Comparison of ENCODE assay signal across 8 mouse cellular contexts in the genomic region with DNA sequence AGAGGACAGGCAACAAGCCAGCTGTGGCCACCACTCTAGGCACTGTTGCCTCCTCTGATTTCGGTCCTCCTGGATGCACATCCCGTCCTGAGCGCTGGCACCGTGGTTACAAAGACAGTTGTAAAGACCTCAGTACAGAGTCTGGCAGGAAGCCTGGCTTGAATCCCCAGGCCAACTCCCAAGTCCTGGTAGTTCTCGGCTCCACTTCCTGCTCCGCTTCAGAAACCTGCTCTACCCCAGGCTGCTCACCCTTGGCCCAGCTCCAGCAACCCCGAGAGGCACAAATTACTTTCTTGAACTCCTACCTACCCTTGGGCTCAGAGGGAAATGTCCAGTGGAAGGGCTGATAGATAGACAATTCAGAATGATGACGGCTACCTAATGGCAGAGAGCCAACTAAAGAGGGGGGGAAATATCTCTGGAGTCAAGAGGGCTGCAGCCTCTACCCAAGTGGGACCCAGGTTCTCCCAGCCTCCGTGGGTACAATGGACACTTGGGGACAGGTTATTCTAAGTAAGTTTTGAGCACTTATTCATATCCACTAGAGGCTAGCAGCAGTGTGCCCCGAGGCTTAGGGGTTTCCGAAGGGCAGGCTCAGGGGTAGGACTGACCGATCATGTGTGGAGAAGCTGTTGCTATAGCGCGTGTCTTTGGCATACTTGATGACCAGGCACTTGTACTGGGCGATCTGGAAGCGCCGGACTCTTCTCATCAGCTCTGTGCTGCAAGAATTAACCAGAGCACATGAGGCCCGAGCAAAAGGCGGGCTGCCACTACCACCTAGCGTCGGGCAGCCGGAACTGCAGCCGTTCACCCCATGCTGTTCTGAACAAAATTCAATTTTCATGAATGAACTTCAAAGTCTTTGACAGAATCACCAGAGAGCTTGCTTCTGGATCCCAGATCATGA. TPM values are rescaled to one million over a fixed set of nuclear protein-coding genes. Genes with fewer than 3 reads are reported as not detected.
DNase-seq lines count a peak whose midpoint lies in the region; ATAC-seq and TF ChIP-seq lines count a peak whose summit lies in the region.

No protein-coding gene starts in this region.

- no peaks in the 10 kb centered on the region for H3K9me3 ChIP-seq in hindbrain, postnatal 0 days (ENCODE audit: low read length)
- no peaks in the 10 kb centered on the region for H3K9me3 ChIP-seq in megakaryocyte, embryonic 14.5 days

- peak overlapping the region; percentile 62 for H3K4me3 ChIP-seq in gastrocnemius, adult 2 months
- peak overlapping the region; percentile 39; the same call in 1 of the 2 replicates for H3K4me3 ChIP-seq in hindbrain, postnatal 0 days (ENCODE audit: low read length)
- H3K4me3 ChIP-seq in megakaryocyte, embryonic 14.5 days (replicated peaks): peak overlapping the region; percentile 90

- peak; percentile 87 for DNase-seq in ZHBTc4 (ENCODE audit: low read depth, low spot score)
- peak; percentile 88 for DNase-seq in gastrocnemius, adult 2 months
- peak; percentile 90 for DNase-seq in hindbrain, postnatal 0 days (ENCODE audit: low spot score)
- peak; percentile 42 to 84 for DNase-seq in left cerebral cortex, adult 9 months (ENCODE audit: low spot score in 2 of 2)
- peak; percentile 84 to 88 for DNase-seq in right cerebral cortex, postnatal 10 days (ENCODE audit: low spot score in 2 of 2)
- DNase-seq in urinary bladder, postnatal 4 days (ENCODE audit: low spot score in 2 of 2): peak; percentile 73 to 83

- H3K36me3 ChIP-seq in hindbrain, postnatal 0 days (ENCODE audit: insufficient read depth, low read length): no peaks in the 10 kb centered on the region
- peaks cover 45% of the 10 kb centered on the region for H3K36me3 ChIP-seq in megakaryocyte, embryonic 14.5 days (replicated peaks; ENCODE audit: low read length)

- H3K27me3 ChIP-seq in hindbrain, postnatal 0 days (ENCODE audit: insufficient read depth, low read length): no peaks in the 10 kb centered on the region
- H3K27me3 ChIP-seq in megakaryocyte, embryonic 14.5 days (replicated peaks): peaks cover 26% of the 10 kb centered on the region

- H3K4me1 ChIP-seq in hindbrain, postnatal 0 days (ENCODE audit: insufficient read depth, low read length): peaks cover 13% of the 10 kb centered on the region
- H3K4me1 ChIP-seq in megakaryocyte, embryonic 14.5 days: peaks cover 76% of the 10 kb centered on the region

- H3K4me2 ChIP-seq in hindbrain, postnatal 0 days (ENCODE audit: low read depth, low read length): peak overlapping the region; percentile 60

- peak overlapping the region; percentile 97 for H3K27ac ChIP-seq in gastrocnemius, adult 2 months
- no peak overlapping the region for H3K27ac ChIP-seq in hindbrain, postnatal 0 days

- no peak overlapping the region for H3K9ac ChIP-seq in hindbrain, postnatal 0 days (replicated peaks; ENCODE audit: low read length)

- 11% methylated on average over 23 of the region's 23 CpGs for WGBS in hindbrain, postnatal 0 days

- TF ChIP-seq CTCF in gastrocnemius, adult 2 months (IDR thresholded peaks at IDR 0.05): peak; percentile 95
- TF ChIP-seq CTCF in hindbrain, postnatal 0 days (IDR thresholded peaks at IDR 0.05; ENCODE audit: low read depth): peak; percentile 96

- ATAC-seq in common myeloid progenitor, adult 5-6 weeks (replicated peaks; ENCODE audit: low read depth, poor library complexity, severe bottlenecking): peak; percentile 44
- ATAC-seq in hindbrain, postnatal 0 days: peak; percentile 87

- intact Hi-C loops in gastrocnemius, adult 2 months (cut with DNase I): loop anchor here (1.0 to 2.0 kb wide), 3 partner anchors 34 to 439 kb away; no protein-coding TSS in a partner anchor

RNA-seq across cellular contexts. Expression of a gene that starts 1.4 kb away (rescaled TPM):
- total RNA-seq in common myeloid progenitor, adult 5-6 weeks (2017): 0.27 TPM in 1 of 2 replicates, not detected in the other
- total RNA-seq in gastrocnemius, adult 2 months (2021): 1 to 10 TPM; 3.1 to 3.3 TPM
- total RNA-seq in hindbrain, postnatal 0 days (2014; rRNA removed): 4.8 and 7.5 TPM in 2 replicates
- 7.9 and 9.0 TPM in 2 replicates for polyA plus RNA-seq in hindbrain, postnatal 0 days (2015; fragmentation: Nextera tagmentation; extraction: Ambion mirVana)
- 1.8 and 2.6 TPM in 2 replicates for polyA plus RNA-seq in megakaryocyte, embryonic 14.5 days (2012; ENCODE audit: insufficient read depth, low replicate concordance)

RNA-seq across cellular contexts. Expression of a gene that starts 1.6 kb away (rescaled TPM):
- 61.6 and 75.3 TPM in 2 replicates for total RNA-seq in common myeloid progenitor, adult 5-6 weeks (2017)
- total RNA-seq in gastrocnemius, adult 2 months (2021): 1 to 10 TPM; 2.5 to 2.8 TPM
- total RNA-seq in hindbrain, postnatal 0 days (2014; rRNA removed): 26.1 and 31.5 TPM in 2 replicates
- 21.2 and 25.0 TPM in 2 replicates for polyA plus RNA-seq in hindbrain, postnatal 0 days (2015; fragmentation: Nextera tagmentation; extraction: Ambion mirVana)
- 12.9 and 17.2 TPM in 2 replicates for polyA plus RNA-seq in megakaryocyte, embryonic 14.5 days (2012; ENCODE audit: insufficient read depth, low replicate concordance)

RNA-seq across cellular contexts. Expression of a gene that starts 14.8 kb away (rescaled TPM):
- total RNA-seq in common myeloid progenitor, adult 5-6 weeks (2017): 2.5 and 3.1 TPM in 2 replicates
- total RNA-seq in gastrocnemius, adult 2 months (2021): 1 to 10 TPM in 1 of 2 experiments, under 1 TPM in 1; 0.86 to 1.6 TPM
- total RNA-seq in hindbrain, postnatal 0 days (2014; rRNA removed): 2.6 TPM in 1 of 2 replicates, not detected in the other
- 0.67 and 1.4 TPM in 2 replicates for polyA plus RNA-seq in hindbrain, postnatal 0 days (2015; fragmentation: Nextera tagmentation; extraction: Ambion mirVana)
- not detected in 2 replicates for polyA plus RNA-seq in megakaryocyte, embryonic 14.5 days (2012; ENCODE audit: insufficient read depth, low replicate concordance)

RNA-seq across cellular contexts. Expression of a gene that starts 14.8 kb away (rescaled TPM):
- 93.0 and 96.3 TPM in 2 replicates for total RNA-seq in common myeloid progenitor, adult 5-6 weeks (2017)
- total RNA-seq in gastrocnemius, adult 2 months (2021): 100 to 1,000 TPM; 169 to 173 TPM
- total RNA-seq in hindbrain, postnatal 0 days (2014; rRNA removed): 21.5 and 31.7 TPM in 2 replicates
- polyA plus RNA-seq in hindbrain, postnatal 0 days (2015; fragmentation: Nextera tagmentation; extraction: Ambion mirVana): 17.2 and 18.8 TPM in 2 replicates
- polyA plus RNA-seq in megakaryocyte, embryonic 14.5 days (2012; ENCODE audit: insufficient read depth, low replicate concordance): 89.2 and 120 TPM in 2 replicates

RNA-seq across cellular contexts. Expression of a gene that starts 24.7 kb away (rescaled TPM):
- 192 and 193 TPM in 2 replicates for total RNA-seq in common myeloid progenitor, adult 5-6 weeks (2017)
- total RNA-seq in gastrocnemius, adult 2 months (2021): not detected
- 5.6 and 14.6 TPM in 2 replicates for total RNA-seq in hindbrain, postnatal 0 days (2014; rRNA removed)
- polyA plus RNA-seq in hindbrain, postnatal 0 days (2015; fragmentation: Nextera tagmentation; extraction: Ambion mirVana): 45.3 and 50.4 TPM in 2 replicates
- 58.9 and 69.8 TPM in 2 replicates for polyA plus RNA-seq in megakaryocyte, embryonic 14.5 days (2012; ENCODE audit: insufficient read depth, low replicate concordance)

Comparison
In these comparisons a context has a peak if more than half of its experiments do, and no peak if none do; other contexts are left out.
1. H3K4me3 ChIP-seq: peak in every context shown above with its lines; median percentile 90 in megakaryocyte, embryonic 14.5 days; 62 in gastrocnemius, adult 2 months; 39 in hindbrain, postnatal 0 days.